Mouse (Mus musculus): ENCODE data around the gene Fabp6. TPM values are rescaled to one million over a fixed set of nuclear protein-coding genes. Genes with fewer than 3 reads are reported as not detected.

Gene Fabp6
- polyA plus RNA-seq, 1 experiment = not detected

DNA sequence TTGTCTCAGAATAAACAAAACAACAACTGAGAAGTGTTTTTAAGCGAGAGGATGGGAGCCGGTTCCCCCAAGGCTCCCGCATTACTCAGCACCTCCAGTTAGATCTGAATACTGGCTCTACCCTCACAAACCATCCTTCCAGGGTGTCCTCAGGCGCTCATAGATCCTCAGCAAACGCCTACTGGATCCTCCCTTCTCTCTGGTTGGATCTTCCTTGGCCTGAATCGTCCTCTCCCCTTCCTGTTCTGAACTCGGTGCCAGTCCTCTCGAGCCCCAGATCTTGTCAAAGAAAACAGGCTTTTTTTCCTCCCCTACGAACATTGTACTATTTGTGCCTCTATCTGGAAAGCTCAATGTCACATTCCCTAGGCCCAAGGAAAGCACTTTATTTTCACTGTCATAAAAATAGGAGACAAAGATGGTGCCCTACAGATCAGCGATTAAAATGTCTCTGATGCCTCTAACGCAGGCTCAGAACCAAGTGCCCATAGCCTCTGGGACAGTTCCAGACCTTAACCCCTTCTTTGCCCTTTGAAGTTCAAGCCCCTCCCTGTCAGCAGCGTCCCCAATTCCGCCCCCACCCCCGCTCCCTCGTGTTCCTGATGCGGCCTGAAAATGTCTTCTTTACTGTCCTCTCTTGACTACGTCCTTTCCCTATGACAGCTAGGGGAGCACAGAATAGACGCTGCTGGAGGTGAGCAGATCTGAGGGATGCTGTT lies 25.7 kb upstream of the Fabp6 start:
- H3K27ac ChIP-seq (ENCODE audit: insufficient read depth, low read depth, low read length) = peak overlapping the region; percentile 45
- H3K4me3 ChIP-seq (ENCODE audit: insufficient read depth, low read depth, low read length) = no peak overlapping the region; the same call in 1 of the 2 replicates
- peaks cover 16% of the 10 kb centered on the region for H3K4me1 ChIP-seq (ENCODE audit: control insufficient read depth, insufficient read depth, low read length)
- 31% methylated on average over 18 of the region's 18 CpGs for WGBS
- TF ChIP-seq POLR2A (IDR thresholded peaks at IDR 0.05; ENCODE audit: insufficient read depth, low read depth, low read length) = no peak
- TF ChIP-seq CTCF (IDR thresholded peaks at IDR 0.05; ENCODE audit: insufficient read depth, low read depth, low read length) = no peak

DNA sequence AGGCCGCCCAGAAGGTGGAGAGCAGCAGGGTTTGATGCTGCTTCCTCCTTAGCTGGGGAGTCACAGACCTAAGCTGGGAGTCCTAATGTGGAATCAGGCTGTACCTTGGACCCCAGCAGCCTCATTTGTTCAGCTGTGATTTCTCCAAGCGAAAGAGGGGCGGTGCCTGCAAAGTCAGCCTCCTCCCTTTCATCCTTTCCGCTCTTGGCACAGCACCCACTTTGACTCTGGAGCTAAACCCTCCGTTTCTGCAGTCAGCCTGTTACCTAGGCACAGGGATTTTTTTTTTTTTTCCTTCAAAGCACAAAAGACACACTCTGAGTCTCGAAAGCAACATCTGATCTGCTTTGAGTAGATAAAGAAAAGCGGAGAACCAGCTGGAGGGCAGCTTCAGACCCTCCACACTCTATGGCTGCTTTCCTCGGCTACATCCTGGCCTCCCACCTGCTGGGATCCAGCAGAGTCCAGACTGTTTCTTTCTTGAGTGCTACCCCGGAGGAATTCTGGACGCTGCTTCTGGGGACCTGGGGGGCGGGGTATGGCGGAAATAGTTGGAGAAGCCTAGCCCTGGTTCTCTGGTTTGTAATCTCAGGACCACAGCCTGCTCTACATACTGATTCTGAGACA lies 25.1 kb upstream of the Fabp6 start:
- Histone ChIP-seq H3K4me1 (ENCODE audit: control insufficient read depth, insufficient read depth, low read length) (peaks cover 16% of the 10 kb centered on the region), H3K4me3 (ENCODE audit: insufficient read depth, low read depth, low read length) (peak overlapping the region; percentile 15), H3K27ac (ENCODE audit: insufficient read depth, low read depth, low read length) (peak overlapping the region; percentile 45)
- TF ChIP-seq CTCF (IDR thresholded peaks at IDR 0.05; ENCODE audit: insufficient read depth, low read depth, low read length) (no peak), POLR2A (IDR thresholded peaks at IDR 0.05; ENCODE audit: insufficient read depth, low read depth, low read length) (no peak)
- WGBS = 7% methylated on average over 12 of the region's 12 CpGs

DNA sequence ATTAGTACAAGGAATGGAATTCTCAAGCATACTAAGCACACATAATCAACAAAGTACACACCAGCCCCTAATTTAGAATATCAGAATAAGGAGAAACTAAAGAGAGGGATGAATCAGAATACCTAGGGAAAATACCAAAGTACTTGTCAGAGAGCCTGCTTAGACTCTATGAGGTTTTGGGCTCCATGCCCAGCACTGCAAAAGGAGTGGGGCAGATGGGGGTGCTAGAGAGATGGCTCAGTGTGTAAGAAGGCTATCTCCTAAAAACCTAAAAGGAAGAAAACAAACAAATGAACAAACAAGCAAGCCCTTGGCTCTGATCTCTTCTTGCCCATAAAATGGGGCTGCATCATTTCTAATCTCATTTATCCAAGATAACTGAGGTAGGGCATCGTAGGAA lies 23.0 kb upstream of the Fabp6 start:
- 97% methylated on average over 1 of the region's 1 CpGs for WGBS
- no peak overlapping the region for H3K27ac ChIP-seq (ENCODE audit: insufficient read depth, low read depth, low read length)
- no peak overlapping the region for H3K4me3 ChIP-seq (ENCODE audit: insufficient read depth, low read depth, low read length)
- peaks cover 16% of the 10 kb centered on the region for H3K4me1 ChIP-seq (ENCODE audit: control insufficient read depth, insufficient read depth, low read length)
- TF ChIP-seq CTCF (IDR thresholded peaks at IDR 0.05; ENCODE audit: insufficient read depth, low read depth, low read length) = no peak
- no peak for TF ChIP-seq POLR2A (IDR thresholded peaks at IDR 0.05; ENCODE audit: insufficient read depth, low read depth, low read length)

DNA sequence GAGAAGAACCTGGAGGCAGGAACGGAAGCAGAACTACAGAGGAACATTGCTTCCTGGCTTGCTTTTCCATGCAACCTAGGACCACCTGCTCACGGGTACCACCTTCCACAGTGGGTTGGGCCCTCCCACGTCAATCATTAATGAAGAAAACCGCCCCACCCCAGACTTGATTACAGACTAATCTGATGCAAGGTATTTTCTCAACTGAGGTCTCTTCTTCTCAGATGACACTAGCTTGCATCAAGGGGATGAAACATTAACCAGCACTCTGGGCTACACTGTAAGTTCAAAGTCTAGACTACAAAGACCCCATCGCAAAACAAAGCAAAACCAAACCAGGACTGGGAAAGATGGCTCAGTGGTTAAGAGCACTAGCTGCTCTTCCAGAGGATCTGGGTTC lies 20.4 kb upstream of the Fabp6 start:
- TF ChIP-seq POLR2A (IDR thresholded peaks at IDR 0.05; ENCODE audit: insufficient read depth, low read depth, low read length) (no peak), CTCF (IDR thresholded peaks at IDR 0.05; ENCODE audit: insufficient read depth, low read depth, low read length) (no peak)
- peaks cover 20% of the 10 kb centered on the region for H3K4me1 ChIP-seq (ENCODE audit: control insufficient read depth, insufficient read depth, low read length)
- H3K27ac ChIP-seq (ENCODE audit: insufficient read depth, low read depth, low read length) = no peak overlapping the region
- no peak overlapping the region for H3K4me3 ChIP-seq (ENCODE audit: insufficient read depth, low read depth, low read length)
- 93% methylated on average over 5 of the region's 5 CpGs for WGBS

DNA sequence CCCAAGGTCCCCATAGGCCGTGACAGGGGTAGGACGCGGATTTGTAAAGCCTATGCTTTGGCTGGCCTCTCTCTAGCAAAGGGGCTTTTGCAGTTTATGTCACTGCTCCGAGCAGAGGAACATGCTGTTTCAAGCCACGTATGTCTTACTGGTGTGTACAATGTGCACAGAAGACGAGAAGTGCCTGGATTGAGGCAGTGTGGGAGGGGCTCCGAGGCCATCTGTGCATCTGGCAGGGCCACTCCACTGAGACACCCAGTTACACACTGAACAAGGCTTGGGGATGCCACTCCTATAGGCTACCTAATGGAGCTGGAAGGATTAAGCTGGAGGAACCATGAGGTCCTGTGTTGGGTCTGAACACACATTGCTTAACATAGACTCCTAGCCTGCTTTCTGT lies 17.1 kb upstream of the Fabp6 start:
- TF ChIP-seq POLR2A (IDR thresholded peaks at IDR 0.05; ENCODE audit: insufficient read depth, low read depth, low read length) = no peak
- no peak for TF ChIP-seq CTCF (IDR thresholded peaks at IDR 0.05; ENCODE audit: insufficient read depth, low read depth, low read length)
- WGBS = 62% methylated on average over 7 of the region's 7 CpGs
- Histone ChIP-seq H3K4me1 (ENCODE audit: control insufficient read depth, insufficient read depth, low read length) (peaks cover 10% of the 10 kb centered on the region; the same call in 1 of the 2 replicates), H3K4me3 (ENCODE audit: insufficient read depth, low read depth, low read length) (no peak overlapping the region), H3K27ac (ENCODE audit: insufficient read depth, low read depth, low read length) (peak overlapping the region; percentile 1; the same call in 1 of the 2 replicates)

DNA sequence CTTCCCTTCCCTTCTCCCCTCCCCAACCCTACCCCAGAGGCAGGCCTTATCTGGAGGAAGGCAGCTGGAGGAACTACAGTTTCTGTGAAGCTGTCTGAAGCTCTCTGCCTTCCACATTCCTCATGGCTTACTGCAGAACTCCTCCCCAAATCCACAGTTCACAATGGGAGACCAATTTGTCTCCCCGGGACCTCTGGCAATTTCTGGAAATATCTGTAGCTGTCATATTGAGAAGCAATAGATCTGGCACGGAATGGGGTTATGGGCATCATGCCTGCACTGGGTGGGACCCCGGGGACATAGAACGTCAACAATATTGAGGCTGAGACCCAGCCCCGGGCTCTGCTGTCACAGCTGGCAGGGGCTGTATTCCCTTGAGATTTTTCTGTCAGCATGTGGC lies 16.6 kb upstream of the Fabp6 start:
- peaks cover 14% of the 10 kb centered on the region for H3K4me1 ChIP-seq (ENCODE audit: control insufficient read depth, insufficient read depth, low read length)
- H3K4me3 ChIP-seq (ENCODE audit: insufficient read depth, low read depth, low read length) = no peak overlapping the region
- WGBS = 32% methylated on average over 5 of the region's 5 CpGs
- TF ChIP-seq POLR2A (IDR thresholded peaks at IDR 0.05; ENCODE audit: insufficient read depth, low read depth, low read length) (no peak), CTCF (IDR thresholded peaks at IDR 0.05; ENCODE audit: insufficient read depth, low read depth, low read length) (no peak)
- no peak overlapping the region for H3K27ac ChIP-seq (ENCODE audit: insufficient read depth, low read depth, low read length)

DNA sequence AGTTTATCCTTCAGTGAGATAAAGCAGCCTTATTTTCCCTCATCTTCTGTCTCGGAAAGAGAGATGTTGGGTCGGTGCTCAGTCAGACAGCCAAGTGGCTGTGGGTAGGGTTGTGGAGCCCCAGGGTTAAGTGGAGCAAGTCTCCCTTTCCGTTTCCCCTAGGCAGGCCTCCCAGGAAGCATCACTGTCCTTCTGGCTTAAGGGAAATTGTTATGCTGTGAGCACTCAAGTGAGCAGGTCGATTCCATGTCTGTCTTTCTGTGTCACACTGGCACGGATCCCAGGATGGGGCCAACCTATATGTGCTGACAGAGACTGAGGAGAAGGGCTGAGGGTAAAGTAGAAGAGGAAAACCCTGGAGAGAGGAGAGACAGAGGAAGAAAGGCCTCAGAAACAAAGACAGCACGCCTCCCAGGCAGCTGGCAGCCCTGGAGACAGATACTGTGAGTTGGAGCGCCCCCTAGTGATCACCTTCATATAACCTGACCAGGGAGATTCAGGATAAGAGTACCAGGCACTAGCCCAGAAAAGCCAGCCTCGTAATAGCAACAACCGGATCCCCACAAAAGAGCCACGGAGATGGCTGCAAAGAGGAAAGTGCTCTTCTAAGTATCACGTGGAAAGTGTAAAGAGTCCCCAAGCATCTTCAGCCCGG lies 11.6 kb upstream of the Fabp6 start:
- TF ChIP-seq POLR2A (IDR thresholded peaks at IDR 0.05; ENCODE audit: insufficient read depth, low read depth, low read length) = no peak
- TF ChIP-seq CTCF (IDR thresholded peaks at IDR 0.05; ENCODE audit: insufficient read depth, low read depth, low read length) = peak; percentile 52; the same call in 1 of the 2 replicates
- Histone ChIP-seq H3K4me1 (ENCODE audit: control insufficient read depth, insufficient read depth, low read length) (peaks cover 11% of the 10 kb centered on the region), H3K4me3 (ENCODE audit: insufficient read depth, low read depth, low read length) (no peak overlapping the region), H3K27ac (ENCODE audit: insufficient read depth, low read depth, low read length) (no peak overlapping the region)
- 21% methylated on average over 12 of the region's 12 CpGs for WGBS

DNA sequence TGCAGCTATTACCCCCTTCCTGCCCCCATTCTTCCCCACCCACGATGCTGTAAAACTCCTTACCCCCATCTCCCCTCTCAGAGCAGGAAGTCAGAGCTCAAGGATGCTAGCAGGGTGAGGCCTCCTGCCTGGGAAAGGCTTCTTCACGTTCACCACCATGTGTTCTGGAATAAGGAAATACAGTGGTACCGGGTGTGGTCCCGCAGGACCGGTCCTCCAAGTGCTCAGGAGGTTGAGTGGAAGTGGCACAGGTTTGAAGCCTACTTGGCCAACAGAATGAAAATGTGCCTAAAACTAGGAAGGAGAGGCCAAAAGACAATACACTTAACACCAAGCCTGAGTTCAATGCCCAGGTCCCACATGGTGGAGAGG lies 9.3 kb upstream of the Fabp6 start:
- Histone ChIP-seq H3K4me1 (ENCODE audit: control insufficient read depth, insufficient read depth, low read length) (peaks cover 7% of the 10 kb centered on the region), H3K4me3 (ENCODE audit: insufficient read depth, low read depth, low read length) (no peak overlapping the region), H3K27ac (ENCODE audit: insufficient read depth, low read depth, low read length) (no peak overlapping the region)
- WGBS = 83% methylated on average over 5 of the region's 5 CpGs
- TF ChIP-seq POLR2A (IDR thresholded peaks at IDR 0.05; ENCODE audit: insufficient read depth, low read depth, low read length) = no peak
- no peak for TF ChIP-seq CTCF (IDR thresholded peaks at IDR 0.05; ENCODE audit: insufficient read depth, low read depth, low read length)
